Mouse (Mus musculus) liver, embryonic 16.5 days (tissue): ENCODE data around the gene BC004004. TPM values are rescaled to one million over a fixed set of nuclear protein-coding genes. Genes with fewer than 3 reads are reported as not detected.
"Not testable (repeated sequence)": the region's sequence is repeated elsewhere in the genome, so short reads cannot be mapped to it uniquely, and the experiment has no call there.

ENCODE experiments used
- ATAC-seq: fragments of 200-750 bp; cut with Nextera tagmentation; 2 replicates; pipeline ENCODE4 v1.8.0; 2017; ENCODE audit warnings: low read depth, mild to moderate bottlenecking, moderate number of reproducible peaks, moderate library complexity
- H3K27ac ChIP-seq: fragments of 300-500 bp; sonication (generic); 2 replicates; pipeline ENCODE4 v1.5.1; 2014; ENCODE audit warnings: mild to moderate bottlenecking, low read length
- H3K27me3 ChIP-seq: fragments of 300-500 bp; sonication (generic); 2 replicates; pipeline ENCODE4 v1.6.1; 2014; ENCODE audit warnings: low read depth, low read length, mixed read lengths; ENCODE audit not compliant: control insufficient read depth, insufficient read depth
- H3K36me3 ChIP-seq: fragments of 300-500 bp; sonication (generic); 2 replicates; pipeline ENCODE4 v1.6.1; 2014; ENCODE audit warnings: mild to moderate bottlenecking; ENCODE audit not compliant: control insufficient read depth, insufficient read depth
- H3K4me1 ChIP-seq: fragments of 300-500 bp; sonication (generic); 2 replicates; pipeline ENCODE4 v1.6.1; 2014; ENCODE audit warnings: low read depth, low read length, mixed read lengths; ENCODE audit not compliant: control insufficient read depth
- H3K4me2 ChIP-seq: fragments of 300-500 bp; sonication (generic); 2 replicates; pipeline ENCODE4 v1.6.1; 2014; ENCODE audit warnings: low read depth, low read length, mixed read lengths
- H3K4me3 ChIP-seq: fragments of 300-500 bp; sonication (generic); 2 replicates; pipeline ENCODE4 v1.5.1; 2014; ENCODE audit warnings: low read depth, mild to moderate bottlenecking, low read length
- H3K9ac ChIP-seq: fragments of 300-500 bp; sonication (generic); 2 replicates; pipeline ENCODE4 v1.6.1; 2014; ENCODE audit warnings: low read depth, low read length
- H3K9me3 ChIP-seq: fragments of 300-500 bp; sonication (generic); replicated peaks from 2 replicates; pipeline ENCODE4 v1.6.1; 2016; ENCODE audit warnings: low read length; ENCODE audit not compliant: control insufficient read depth
- WGBS: fragments of 180-500 bp; shearing (Covaris S2); extraction: QIAGEN DNeasy Blood & Tissue Kit; methylation state at CpG from one replicate; pipeline ENCODE4 v1.1.7; 2014; ENCODE audit not compliant: insufficient replicate concordance; 5-methylcytosine and 5-hydroxymethylcytosine counted together
- polyA plus RNA-seq: library from polyadenylated mRNA; unstranded; fragments of >200 nt; fragmentation: Nextera tagmentation; extraction: Ambion mirVana; gene quantifications from 2 replicates; pipeline ENCODE4 v1.2.1, GENCODE M21; 2015

Gene BC004004
- polyA plus RNA-seq, 1 experiment from 2014 or later: 90.5 TPM

GRCm38 (mm10) chr17:29245725-29246124, 22.9 kb upstream of the BC004004 start:
- peaks cover 8% of the 10 kb centered on the region for H3K36me3 ChIP-seq
- no peak overlapping the region for H3K4me2 ChIP-seq
- H3K27me3 ChIP-seq: 0 out of 2 replicates have a peak, but pooled peaks cover 5% of the 10 kb centered on the region
- H3K9ac ChIP-seq: no peak overlapping the region
- no peak overlapping the region for H3K27ac ChIP-seq
- no peak overlapping the region for H3K4me3 ChIP-seq
- 25% methylated on average over 7 of the region's 7 CpGs for WGBS
- no peaks in the 10 kb centered on the region for H3K4me1 ChIP-seq
- H3K9me3 ChIP-seq: no peaks in the 10 kb centered on the region
- no peak for ATAC-seq

GRCm38 (mm10) chr17:29246602-29247001, 22.0 kb upstream of the BC004004 start:
- Histone ChIP-seq H3K4me1 (peaks cover 3% of the 10 kb centered on the region), H3K27ac (no peak overlapping the region), H3K9me3 (no peaks in the 10 kb centered on the region), H3K36me3 (peaks cover 14% of the 10 kb centered on the region), H3K4me3 (no peak overlapping the region), H3K9ac (no peak overlapping the region), H3K27me3 (0 out of 2 replicates have a peak, but pooled peaks cover 5% of the 10 kb centered on the region), H3K4me2 (no peak overlapping the region)
- no peak for ATAC-seq
- WGBS: 39% methylated on average over 5 of the region's 5 CpGs

- H3K9me3 ChIP-seq: no peaks in the 10 kb centered on the region
- peaks cover 17% of the 10 kb centered on the region for H3K36me3 ChIP-seq
- WGBS: 77% methylated on average over 13 of the region's 13 CpGs
- H3K4me3 ChIP-seq: no peak overlapping the region
- H3K4me2 ChIP-seq: no peak overlapping the region
- no peak overlapping the region for H3K27ac ChIP-seq
- H3K27me3 ChIP-seq: 0 out of 2 replicates have a peak, but pooled peaks cover 5% of the 10 kb centered on the region
- no peak overlapping the region for H3K9ac ChIP-seq
- H3K4me1 ChIP-seq: peaks cover 5% of the 10 kb centered on the region
- no peak for ATAC-seq
These were observed 20.7 kb upstream of the BC004004 start for GRCm38 (mm10) chr17:29247881-29248280.

- H3K4me1 ChIP-seq: peaks cover 5% of the 10 kb centered on the region
- no peaks in the 10 kb centered on the region for H3K27me3 ChIP-seq
- no peak overlapping the region for H3K9ac ChIP-seq
- no peak overlapping the region for H3K27ac ChIP-seq
- 58% methylated on average over 9 of the region's 9 CpGs for WGBS
- peaks cover 21% of the 10 kb centered on the region for H3K36me3 ChIP-seq
- no peak for ATAC-seq
- no peak overlapping the region for H3K4me3 ChIP-seq
- no peaks in the 10 kb centered on the region for H3K9me3 ChIP-seq
- H3K4me2 ChIP-seq: no peak overlapping the region
These were observed 19.1 kb upstream of the BC004004 start for GRCm38 (mm10) chr17:29249512-29249911.

- H3K4me3 ChIP-seq, H3K9me3 ChIP-seq, H3K9ac ChIP-seq, H3K4me2 ChIP-seq, H3K4me1 ChIP-seq, H3K27me3 ChIP-seq, ATAC-seq, H3K27ac ChIP-seq: not testable (repeated sequence)
- H3K36me3 ChIP-seq: peaks cover 24% of the 10 kb centered on the region
- 79% methylated on average over 14 of the region's 14 CpGs for WGBS
These were observed 17.6 kb upstream of the BC004004 start for GRCm38 (mm10) chr17:29251006-29251405.

GRCm38 (mm10) chr17:29251608-29252390, 16.8 kb upstream of the BC004004 start:
- H3K27me3 ChIP-seq: no peaks in the 10 kb centered on the region
- peak overlapping the region; percentile 59; the same call in 1 of the 2 replicates for H3K27ac ChIP-seq
- no peaks in the 10 kb centered on the region for H3K9me3 ChIP-seq
- peak; percentile 78 for ATAC-seq
- peaks cover 5% of the 10 kb centered on the region for H3K4me1 ChIP-seq
- no peak overlapping the region for H3K4me2 ChIP-seq
- WGBS: 78% methylated on average over 15 of the region's 15 CpGs
- no peak overlapping the region for H3K4me3 ChIP-seq
- H3K9ac ChIP-seq: no peak overlapping the region
- peaks cover 24% of the 10 kb centered on the region for H3K36me3 ChIP-seq

- no peak overlapping the region for H3K4me3 ChIP-seq
- no peak overlapping the region for H3K4me2 ChIP-seq
- no peaks in the 10 kb centered on the region for H3K27me3 ChIP-seq
- no peak for ATAC-seq
- H3K4me1 ChIP-seq: peaks cover 10% of the 10 kb centered on the region
- H3K9me3 ChIP-seq: no peaks in the 10 kb centered on the region
- H3K36me3 ChIP-seq: peaks cover 35% of the 10 kb centered on the region
- no peak overlapping the region for H3K27ac ChIP-seq
- 41% methylated on average over 2 of the region's 2 CpGs for WGBS
- no peak overlapping the region for H3K9ac ChIP-seq
These were observed 15.4 kb upstream of the BC004004 start for GRCm38 (mm10) chr17:29253236-29253635.

GRCm38 (mm10) chr17:29253684-29254083, 14.9 kb upstream of the BC004004 start:
- H3K4me1 ChIP-seq: peaks cover 12% of the 10 kb centered on the region
- H3K4me2 ChIP-seq: no peak overlapping the region
- H3K27me3 ChIP-seq: no peaks in the 10 kb centered on the region
- no peak overlapping the region for H3K27ac ChIP-seq
- no peak overlapping the region for H3K4me3 ChIP-seq
- 76% methylated on average over 9 of the region's 9 CpGs for WGBS
- H3K9me3 ChIP-seq: no peaks in the 10 kb centered on the region
- ATAC-seq: no peak; the same call in 1 of the 2 replicates
- no peak overlapping the region for H3K9ac ChIP-seq
- peaks cover 39% of the 10 kb centered on the region for H3K36me3 ChIP-seq

- not testable (repeated sequence) for H3K4me3 ChIP-seq, H3K9me3 ChIP-seq, H3K27me3 ChIP-seq, H3K4me2 ChIP-seq, H3K9ac ChIP-seq, ATAC-seq, H3K27ac ChIP-seq
- H3K36me3 ChIP-seq: peaks cover 39% of the 10 kb centered on the region
- WGBS: 89% methylated on average over 6 of the region's 6 CpGs
- H3K4me1 ChIP-seq: peaks cover 21% of the 10 kb centered on the region
These were observed 13.8 kb upstream of the BC004004 start for GRCm38 (mm10) chr17:29254784-29255183.
